Mouse (Mus musculus) gastrocnemius, postnatal 14 days (tissue): ENCODE measurements at regions not wholly inside any gene's neighbourhood (a gene's known extent, or its start where the extent isn't known, plus 50 kb on each side); places are given as distances from the start of the nearest gene placed in this dataset.
"Not testable (repeated sequence)": the region's sequence is repeated elsewhere in the genome, so short reads cannot be mapped to it uniquely, and the experiment has no call there.

Source experiments
- DNase-seq: peaks from one replicate; pipeline ENCODE4 v3.0.0; 2021; ENCODE audit warnings: mixed read lengths
- intact Hi-C: fragments of 180-260 bp; cut with DNase I; formaldehyde crosslinking; loops from one replicate; pipeline ENCODE4 v1.15.1; 2025; ENCODE audit warnings: low total_unique reads

- intact Hi-C loops, result no loop called here
- no peak for DNase-seq
Measured at GRCm38 (mm10) chr13:39566491-39566890, 605.8 kb upstream of the Slc35b3 start.

GRCm38 (mm10) chr13:39537724-39538440 is 577.2 kb upstream of the Slc35b3 start:
- DNase-seq, result no peak
- intact Hi-C loops, result no loop called here

DNA sequence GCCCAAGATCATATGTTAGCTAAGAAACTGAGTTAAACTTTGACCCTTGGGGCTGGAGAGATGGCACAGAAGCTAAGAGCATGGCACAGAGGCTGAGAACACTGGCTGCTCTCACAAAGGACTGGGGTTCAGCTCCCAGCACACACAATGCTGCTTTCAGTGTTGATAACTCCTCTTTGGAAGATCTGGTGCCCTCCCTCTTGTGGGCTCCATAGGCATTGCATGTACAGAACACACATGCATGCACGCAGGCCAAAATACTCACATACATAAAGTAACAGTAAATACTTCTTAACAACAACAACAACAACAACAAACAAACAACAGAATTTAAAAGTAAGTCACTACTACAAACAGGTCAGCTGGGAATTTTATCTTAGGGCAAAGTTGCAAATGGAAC is 565.8 kb upstream of the Slc35b3 start:
- intact Hi-C loops, result no loop called here
- DNase-seq, result no peak

GRCm38 (mm10) chr13:39523856-39524301 is 563.2 kb upstream of the Slc35b3 start:
- intact Hi-C loops, result no loop called here

GRCm38 (mm10) chr13:39523246-39523850 is 562.7 kb upstream of the Slc35b3 start:
- no peak for DNase-seq
- intact Hi-C loops, result no loop called here

More at GRCm38 (mm10) chr13:39523856-39524301, 563.2 kb upstream of the Slc35b3 start:
- no peak for DNase-seq

- no peak for DNase-seq
- intact Hi-C loops, result no loop called here
Measured at GRCm38 (mm10) chr13:39520846-39521245, 560.2 kb upstream of the Slc35b3 start.

- intact Hi-C loops, result no loop called here
- DNase-seq, result no peak
Measured at GRCm38 (mm10) chr13:39516106-39516505, 555.4 kb upstream of the Slc35b3 start.

GRCm38 (mm10) chr13:39489806-39490205 is 529.1 kb upstream of the Slc35b3 start:
- intact Hi-C loops, result no loop called here
- DNase-seq, result no peak

GRCm38 (mm10) chr13:39472621-39473020 is 511.9 kb upstream of the Slc35b3 start:
- DNase-seq, result peak; percentile 3
- intact Hi-C loops, result no loop called here

- intact Hi-C loops, result loop anchor here (10.0 kb wide), 1 partner anchor 1313 kb away; no protein-coding TSS in a partner anchor
- DNase-seq, result no peak
Measured at GRCm38 (mm10) chr13:39441799-39442198, 481.1 kb upstream of the Slc35b3 start.

GRCm38 (mm10) chr13:39440907-39441306 is 480.2 kb upstream of the Slc35b3 start:
- peak; percentile 32 for DNase-seq
- intact Hi-C loops, result loop anchor here (10.0 kb wide), 1 partner anchor 1314 kb away; no protein-coding TSS in a partner anchor

DNA sequence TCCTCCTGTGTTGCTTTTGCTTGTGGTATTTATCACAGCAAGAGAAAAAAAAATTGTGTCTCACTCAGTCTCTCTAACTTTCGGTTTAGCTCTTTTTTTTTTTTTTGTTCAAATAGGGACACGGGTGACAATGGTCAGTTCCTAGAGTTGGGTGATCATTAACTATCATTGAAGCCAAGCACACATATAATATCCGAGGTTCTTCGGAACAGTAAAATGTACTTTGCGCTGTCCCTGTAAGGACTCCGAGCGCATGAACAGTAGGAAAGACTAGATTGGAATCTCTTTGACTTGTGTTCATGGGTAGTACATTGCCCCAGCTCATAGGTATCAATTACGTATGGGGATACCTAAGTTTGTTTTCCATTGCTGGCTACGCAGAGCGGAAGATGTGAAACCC is 479.7 kb upstream of the Slc35b3 start:
- intact Hi-C loops, result loop anchor here (10.0 kb wide), 1 partner anchor 1314 kb away; no protein-coding TSS in a partner anchor
- no peak for DNase-seq

DNA sequence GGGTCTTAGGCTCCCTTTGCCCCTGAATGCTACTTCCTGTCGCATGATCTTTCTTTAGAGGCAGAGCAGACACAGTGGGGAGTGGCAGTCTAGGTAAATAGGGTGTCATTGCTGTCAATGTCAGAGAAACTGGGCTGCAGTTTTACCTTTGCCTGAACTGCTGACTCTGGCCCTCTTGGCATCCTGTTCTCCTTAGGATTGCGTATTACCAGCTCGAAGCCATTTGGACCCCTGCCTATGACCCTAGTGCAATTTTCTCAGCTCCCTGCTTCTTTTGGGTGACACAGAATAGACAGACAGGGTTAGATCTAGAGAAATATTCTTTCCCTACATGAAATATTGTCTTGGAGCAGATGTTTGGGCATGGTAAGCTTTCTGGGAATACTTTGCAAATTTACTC is 467.3 kb upstream of the Slc35b3 start:
- DNase-seq, result no peak

DNA sequence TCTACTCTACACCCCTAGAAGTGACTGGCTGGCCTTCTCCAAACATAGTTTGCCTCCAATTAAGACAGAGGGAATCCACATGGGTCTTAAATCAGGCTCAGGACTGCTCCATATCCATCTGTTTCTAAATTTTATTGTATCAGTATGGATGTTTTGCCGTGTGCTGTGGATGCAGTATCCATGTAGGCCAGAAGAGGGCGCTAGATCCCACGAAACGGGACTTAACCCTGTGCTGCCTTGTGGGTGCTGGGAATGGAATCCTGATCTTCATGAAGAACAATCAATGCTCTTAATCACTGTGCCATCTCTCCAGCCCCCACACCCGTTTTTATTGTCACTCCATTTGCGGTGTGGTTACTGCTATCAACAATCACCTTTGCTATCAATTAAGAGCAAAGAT is 465.3 kb upstream of the Slc35b3 start:
- DNase-seq, result no peak
- intact Hi-C loops, result no loop called here

More for the DNA sequence above, 467.3 kb upstream of the Slc35b3 start:
- intact Hi-C loops, result no loop called here

DNA sequence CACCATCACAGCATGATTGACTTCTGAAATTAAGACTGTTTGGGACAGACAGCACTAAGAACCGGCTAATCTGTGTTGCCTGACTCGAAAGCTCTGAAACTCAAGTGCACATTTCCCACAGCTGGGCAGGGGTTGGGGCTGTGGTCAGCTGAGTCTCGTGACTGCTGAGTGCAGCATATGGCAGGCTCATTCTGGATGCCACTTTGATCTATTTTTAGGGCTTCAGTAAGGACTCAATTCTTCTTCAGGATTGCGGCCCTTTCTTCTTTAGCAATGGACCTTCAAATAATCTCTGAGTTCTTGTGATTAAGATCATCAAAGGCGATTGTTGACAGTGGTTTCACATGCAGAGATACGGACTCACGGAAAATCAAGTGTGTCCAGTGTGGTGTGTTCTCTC is 457.5 kb upstream of the Slc35b3 start:
- no peak for DNase-seq
- intact Hi-C loops, result no loop called here

DNA sequence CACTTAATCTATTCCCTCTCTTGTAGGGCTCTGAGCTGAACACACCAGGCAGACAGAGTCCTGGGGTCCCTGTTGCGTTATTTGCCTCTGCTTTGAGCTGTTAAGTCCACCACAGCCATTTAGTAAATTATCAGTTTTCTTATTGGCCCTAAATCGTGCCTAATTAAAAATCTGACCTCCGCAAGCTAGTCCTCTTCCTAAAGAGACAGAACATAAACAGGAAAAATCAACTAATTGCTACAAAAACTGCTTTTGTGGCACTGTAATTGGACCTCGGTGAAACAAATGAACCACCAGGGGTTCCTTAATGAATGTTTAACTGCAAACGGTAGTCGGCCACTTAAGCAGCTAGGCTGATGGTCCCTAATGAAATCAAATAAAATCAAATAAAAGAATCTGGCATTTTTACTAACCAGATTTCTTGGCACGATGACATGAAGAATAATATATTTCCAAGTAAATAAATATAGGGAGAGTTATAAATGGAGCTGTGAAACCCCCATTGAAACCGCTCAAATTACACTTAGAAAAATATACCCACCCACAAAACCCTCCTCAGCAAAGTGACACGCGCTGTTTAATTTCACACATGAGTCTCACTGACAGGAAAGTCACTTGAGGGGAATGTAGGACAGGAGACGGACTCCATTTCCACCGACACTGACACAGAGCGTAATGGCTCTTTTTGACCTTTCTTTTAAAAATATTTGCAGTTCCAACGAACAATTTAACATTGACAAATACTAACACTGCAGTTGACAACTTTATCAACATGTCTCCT is 451.0 kb upstream of the Slc35b3 start:
- intact Hi-C loops, result no loop called here
- no peak for DNase-seq

GRCm38 (mm10) chr13:39392589-39392988 is 431.9 kb upstream of the Slc35b3 start:
- intact Hi-C loops, result no loop called here
- no peak for DNase-seq

- DNase-seq, intact Hi-C loops: not testable (repeated sequence)
Measured at GRCm38 (mm10) chr13:39392151-39392550, 431.5 kb upstream of the Slc35b3 start.

DNA sequence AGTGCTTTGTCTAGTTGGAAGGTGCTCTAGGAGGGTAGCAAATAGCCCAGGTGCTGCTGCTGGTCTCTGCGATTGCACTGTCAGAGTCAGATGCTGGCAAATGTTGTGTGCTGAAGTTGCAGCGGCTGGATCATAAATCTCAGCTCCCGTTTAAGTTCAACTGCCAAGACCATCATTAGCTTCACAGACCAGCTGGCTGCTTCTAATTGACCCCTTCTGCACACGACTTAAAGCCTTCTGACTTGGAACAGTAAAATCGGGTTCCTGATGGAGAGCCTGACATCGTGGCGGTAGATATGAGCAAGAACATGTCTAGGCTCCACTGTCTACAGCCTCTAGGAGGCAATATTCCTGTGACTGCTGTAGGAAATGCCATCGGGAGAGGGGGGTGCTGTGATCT is 416.0 kb upstream of the Slc35b3 start:
- no peak for DNase-seq
- intact Hi-C loops, result no loop called here

DNA sequence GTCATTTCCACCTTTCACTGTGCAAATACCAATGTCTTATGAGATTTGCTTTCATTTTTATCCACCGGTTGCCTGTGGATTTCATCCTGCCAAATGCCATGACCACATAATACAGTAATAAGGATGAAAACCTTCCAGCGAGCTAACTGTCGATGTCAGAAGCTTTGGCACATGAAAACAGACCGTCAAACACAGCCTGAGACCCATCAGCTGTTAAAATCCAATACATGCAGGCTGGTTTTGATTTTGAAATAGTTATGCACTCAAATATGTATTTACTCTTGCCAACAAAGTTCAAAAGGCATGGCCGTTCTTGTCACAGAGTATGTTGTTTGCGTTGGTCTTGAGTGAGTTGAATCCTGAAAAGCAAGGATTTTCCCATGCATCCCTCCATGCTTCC is 415.6 kb upstream of the Slc35b3 start:
- no peak for DNase-seq
- intact Hi-C loops, result no loop called here
